Mouse (Mus musculus) cerebellum, adult 2 months (tissue): ENCODE results near the gene Enox1. TPM values are rescaled to one million over a fixed set of nuclear protein-coding genes. Genes with fewer than 3 reads are reported as not detected.

Experiments
- DNase-seq, 2 experiments: peaks; one replicate each; pipeline ENCODE4 v3.0.0; 2021
- H3K27ac ChIP-seq: fragments of 200-500 bp; 2 replicates; pipeline ENCODE4 v1.5.1; 2012; ENCODE audit warnings: low read length, control low read depth, inconsistent platforms; ENCODE audit not compliant: insufficient read depth
- H3K27me3 ChIP-seq: fragments of 200-500 bp; 2 replicates; pipeline ENCODE4 v1.6.1; 2012; ENCODE audit warnings: inconsistent platforms, mild to moderate bottlenecking, low read length, moderate library complexity; ENCODE audit not compliant: control insufficient read depth, insufficient read depth
- H3K4me1 ChIP-seq: fragments of 200-500 bp; 2 replicates; pipeline ENCODE4 v1.6.1; 2011; ENCODE audit warnings: low read length; ENCODE audit not compliant: control insufficient read depth, insufficient read depth
- H3K4me3 ChIP-seq: fragments of 200-500 bp; replicated peaks from 2 replicates; pipeline ENCODE3; 2011; ENCODE audit warnings: mild to moderate bottlenecking, low read depth, low read length, control low read depth; ENCODE audit not compliant: insufficient read depth
- CTCF ChIP-seq: fragments of 200-500 bp; IDR thresholded peaks from 2 replicates; pipeline ENCODE4 v1.5.1; 2011; ENCODE audit warnings: low read depth, mild to moderate bottlenecking, control low read depth, low read length, moderate library complexity, borderline replicate concordance; ENCODE audit not compliant: insufficient read depth
- POLR2A ChIP-seq: fragments of 200-500 bp; IDR thresholded peaks from 2 replicates; pipeline ENCODE4 v1.6.1; 2011; ENCODE audit warnings: low read length, control low read depth, borderline replicate concordance; ENCODE audit not compliant: insufficient read depth
- WGBS: fragments of 180-500 bp; shearing (Covaris S2); methylation state at CpG from one replicate; pipeline ENCODE4 v1.1.7; 2018; 5-methylcytosine and 5-hydroxymethylcytosine counted together
- polyA plus RNA-seq: library from polyadenylated mRNA; depleted of rRNA; stranded (reverse); fragments of >200 nt; gene quantifications from 2 replicates; pipeline ENCODE4 v1.2.3, GENCODE M21; 2012

Enox1 gene
- polyA plus RNA-seq, 1 experiment, result 15.2 TPM

DNA sequence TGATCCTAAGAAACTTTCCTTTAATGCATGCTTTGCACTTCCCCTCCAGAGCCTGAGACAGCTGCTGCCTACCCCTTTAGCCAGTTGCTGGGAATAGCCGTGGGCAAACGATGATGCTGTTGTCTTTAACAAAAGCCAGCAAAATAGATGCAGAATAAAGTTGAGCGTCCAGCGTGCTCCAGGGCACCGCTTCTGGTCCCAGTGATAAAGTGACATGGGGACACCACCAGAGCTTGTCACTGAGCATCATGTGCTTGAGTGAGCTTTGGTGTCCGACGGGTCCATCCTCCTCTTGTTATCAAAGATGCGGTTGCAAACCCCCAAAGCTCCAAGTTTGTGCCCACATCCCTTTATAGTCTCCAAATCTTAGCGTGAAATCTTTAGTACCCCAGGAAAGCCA, 18.4 kb downstream of the Enox1 start:
- peaks cover 11% of the 10 kb centered on the region for H3K4me1 ChIP-seq
- TF ChIP-seq CTCF (no peak), POLR2A (no peak)
- no peaks in the 10 kb centered on the region for H3K27me3 ChIP-seq
- 46% methylated on average over 9 of the region's 9 CpGs for WGBS
- H3K27ac ChIP-seq, result no peak overlapping the region
- no peak for DNase-seq
- no peak overlapping the region for H3K4me3 ChIP-seq

DNA sequence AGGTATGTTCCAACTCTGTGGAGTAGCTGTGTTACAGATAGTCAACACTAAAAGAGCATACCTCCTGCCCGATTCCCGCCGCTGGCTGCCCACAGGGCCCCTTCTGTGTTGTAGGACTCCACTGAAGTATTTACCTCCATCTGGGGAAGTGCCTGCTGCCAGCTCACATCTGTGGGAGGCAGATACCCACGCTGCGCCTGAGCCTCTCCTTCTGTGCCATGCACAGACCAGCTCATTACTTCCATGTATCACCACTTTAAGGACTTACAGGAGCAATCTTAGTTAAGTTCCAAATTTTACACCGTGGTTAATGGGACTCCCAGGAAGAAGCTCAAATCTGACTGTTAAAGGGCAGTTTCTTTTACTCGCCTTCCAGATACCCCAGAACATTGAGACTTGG, 23.7 kb downstream of the Enox1 start:
- H3K4me1 ChIP-seq, result no peaks in the 10 kb centered on the region
- H3K27ac ChIP-seq, result no peak overlapping the region
- no peak for DNase-seq
- TF ChIP-seq CTCF (no peak), POLR2A (no peak)
- no peak overlapping the region for H3K4me3 ChIP-seq
- 56% methylated on average over 7 of the region's 7 CpGs for WGBS
- H3K27me3 ChIP-seq, result no peaks in the 10 kb centered on the region

DNA sequence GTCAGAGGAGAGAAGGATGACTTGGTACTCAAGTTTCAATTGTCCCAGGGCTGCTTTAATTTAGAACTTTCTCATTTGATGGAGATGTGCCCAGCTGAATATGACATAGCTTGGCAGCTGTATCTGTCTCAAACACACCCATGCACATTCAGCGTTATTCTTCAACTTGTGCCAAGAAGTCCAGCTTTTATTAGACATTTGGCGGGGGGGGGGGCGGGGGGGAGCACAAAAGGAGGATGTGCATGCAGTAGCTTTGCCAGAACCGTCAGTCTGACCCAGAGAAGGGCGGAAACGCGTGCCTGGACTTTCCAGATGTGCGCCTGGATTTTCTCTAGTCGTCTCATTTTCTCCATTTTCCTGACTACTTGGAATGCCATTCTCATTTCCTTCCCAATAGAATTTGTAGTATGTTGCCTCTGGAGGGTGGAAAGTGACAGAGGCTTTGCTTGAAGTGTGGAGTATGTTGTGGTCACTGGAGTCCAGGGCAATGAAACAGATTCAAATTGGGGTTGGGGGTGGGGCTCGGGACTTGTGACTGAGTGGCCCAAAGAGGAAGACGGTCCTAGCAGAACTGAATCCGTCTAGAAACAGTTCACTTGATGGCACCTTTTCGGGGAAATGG, 24.3 kb downstream of the Enox1 start:
- Histone ChIP-seq H3K4me3 (no peak overlapping the region), H3K4me1 (no peaks in the 10 kb centered on the region), H3K27me3 (no peaks in the 10 kb centered on the region), H3K27ac (no peak overlapping the region)
- TF ChIP-seq CTCF, result no peak
- TF ChIP-seq POLR2A, result no peak
- WGBS, result 51% methylated on average over 13 of the region's 13 CpGs
- no peak for DNase-seq

DNA sequence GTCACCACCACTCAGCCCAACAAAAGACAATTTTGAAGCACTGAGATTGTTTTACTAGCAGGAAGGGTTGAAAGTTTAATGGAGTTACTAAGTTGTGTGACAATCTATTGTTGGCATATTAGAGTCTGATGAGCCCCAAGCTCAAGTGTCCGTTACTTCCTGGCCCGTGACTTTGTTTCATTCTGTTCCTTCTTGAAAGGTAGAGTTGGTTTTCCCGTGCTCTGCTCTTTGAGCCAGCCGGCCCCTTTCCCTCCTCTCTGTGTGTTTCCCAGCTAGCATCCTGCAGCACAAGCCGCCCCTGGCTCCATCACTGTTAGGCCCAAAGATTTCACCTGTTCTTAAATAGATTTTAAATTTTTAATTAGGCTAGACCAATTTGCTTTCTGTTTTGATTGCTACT, 26.9 kb downstream of the Enox1 start:
- no peak for DNase-seq
- H3K4me3 ChIP-seq, result no peak overlapping the region
- no peak overlapping the region for H3K27ac ChIP-seq
- 93% methylated on average over 5 of the region's 5 CpGs for WGBS
- TF ChIP-seq POLR2A, result no peak
- no peaks in the 10 kb centered on the region for H3K4me1 ChIP-seq
- no peaks in the 10 kb centered on the region for H3K27me3 ChIP-seq

DNA sequence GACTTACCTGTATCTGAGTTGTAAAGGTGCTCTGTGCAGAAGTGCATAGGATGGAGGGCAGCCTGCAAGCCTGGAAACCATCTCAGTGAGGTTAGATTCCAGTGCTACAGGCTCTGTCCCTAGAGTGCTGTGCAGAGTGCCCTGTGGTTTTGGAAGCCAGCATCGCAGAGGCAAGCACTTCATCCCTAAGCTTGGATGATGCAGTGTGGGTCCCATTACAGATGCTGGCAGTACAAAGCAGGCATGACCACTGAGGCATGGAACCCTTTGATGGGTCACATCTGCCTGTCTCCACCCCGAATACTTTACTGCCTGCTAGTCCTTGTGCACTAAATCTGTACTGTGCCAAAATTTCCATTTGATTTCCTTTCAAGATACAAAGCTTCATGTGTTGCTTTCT, 33.6 kb downstream of the Enox1 start:
- Histone ChIP-seq H3K27me3 (no peaks in the 10 kb centered on the region), H3K27ac (no peak overlapping the region), H3K4me3 (no peak overlapping the region), H3K4me1 (no peaks in the 10 kb centered on the region; the same call in 1 of the 2 replicates)
- WGBS, result 57% methylated on average over 2 of the region's 2 CpGs
- DNase-seq, result no peak
- no peak for TF ChIP-seq POLR2A
- TF ChIP-seq CTCF, result no peak

DNA sequence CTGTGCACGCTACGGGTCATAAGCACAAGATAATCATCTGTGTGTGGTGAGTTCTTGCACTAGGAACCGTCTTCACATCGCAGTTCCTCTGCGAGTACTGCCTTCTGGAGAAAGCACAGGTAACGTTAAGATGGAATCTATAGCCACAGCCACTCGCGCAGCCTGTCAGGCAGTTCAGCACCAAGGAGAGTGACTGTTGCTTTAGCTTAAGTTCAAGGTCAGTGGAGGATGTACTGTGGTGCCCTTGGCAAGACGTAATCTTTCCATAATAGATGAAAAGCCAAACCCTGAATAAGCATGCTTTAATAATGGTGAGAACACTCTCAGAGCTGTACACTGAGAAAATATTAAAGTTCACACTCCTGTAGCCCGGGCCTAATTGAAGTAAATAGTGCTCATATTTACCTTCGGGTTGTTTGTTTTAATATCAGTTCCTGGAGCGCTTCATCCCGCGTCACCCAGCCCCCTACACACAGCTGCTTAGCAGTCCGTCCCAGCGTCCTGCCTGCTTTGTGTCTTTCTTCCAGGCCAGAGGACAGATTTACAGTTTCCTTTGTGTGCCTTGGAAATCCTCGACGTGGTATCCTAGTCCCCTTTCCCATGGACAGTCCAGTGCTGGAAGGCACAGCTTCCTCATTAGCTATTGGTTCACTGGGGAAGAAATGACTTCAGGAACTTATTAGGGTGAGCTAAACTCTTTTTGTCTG, 38.9 kb downstream of the Enox1 start:
- Histone ChIP-seq H3K27me3 (no peaks in the 10 kb centered on the region), H3K4me3 (no peak overlapping the region), H3K27ac (no peak overlapping the region), H3K4me1 (no peaks in the 10 kb centered on the region; the same call in 1 of the 2 replicates)
- 70% methylated on average over 18 of the region's 18 CpGs for WGBS
- DNase-seq, result no peak
- TF ChIP-seq CTCF (no peak), POLR2A (no peak)

DNA sequence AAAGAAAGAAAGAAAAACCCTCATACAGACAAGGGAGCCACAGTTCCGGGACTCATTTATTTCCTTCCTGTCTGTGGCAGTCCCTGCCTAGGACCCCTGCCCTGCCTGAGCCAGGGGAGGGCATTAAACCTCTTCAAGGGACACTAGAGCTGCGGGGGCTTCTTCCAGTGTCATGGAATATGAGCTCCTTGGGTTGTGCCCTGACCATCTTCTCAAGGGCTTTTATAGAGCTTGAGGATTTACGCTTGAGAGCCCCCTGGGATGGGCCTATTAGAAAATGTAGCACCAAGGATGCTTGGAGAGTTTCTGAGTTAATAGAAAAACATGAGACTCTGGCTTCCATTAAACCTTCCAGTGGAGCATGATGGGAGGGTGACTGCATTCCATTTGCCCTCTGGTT, 39.7 kb downstream of the Enox1 start:
- WGBS, result 89% methylated on average over 3 of the region's 3 CpGs
- Histone ChIP-seq H3K4me1 (no peaks in the 10 kb centered on the region; the same call in 1 of the 2 replicates), H3K27ac (no peak overlapping the region), H3K27me3 (no peaks in the 10 kb centered on the region), H3K4me3 (no peak overlapping the region)
- no peak for TF ChIP-seq CTCF
- no peak for TF ChIP-seq POLR2A
- no peak for DNase-seq

DNA sequence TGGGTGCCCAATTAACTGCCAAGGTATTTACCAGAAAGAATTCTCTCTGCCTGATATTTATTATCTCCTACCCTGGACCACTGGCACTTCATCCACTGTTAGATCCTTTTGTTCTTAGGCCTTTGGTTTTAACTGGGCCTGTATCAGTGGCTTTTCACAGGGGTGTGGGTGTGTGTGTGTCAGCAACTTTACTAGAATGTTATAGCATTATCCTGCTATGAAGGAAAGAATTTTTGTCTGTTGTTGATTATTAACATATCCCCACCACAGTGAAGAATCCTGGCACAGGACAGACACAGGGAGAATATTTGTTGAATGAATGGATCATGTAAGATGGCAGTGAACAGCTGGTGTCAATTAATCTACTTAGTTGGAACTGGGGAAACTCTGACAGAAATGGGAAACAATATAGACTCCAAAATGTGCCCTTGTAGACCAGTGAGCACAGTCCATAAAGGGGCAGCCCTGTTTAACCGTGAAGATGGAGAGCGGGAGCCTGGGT, 40.9 kb downstream of the Enox1 start:
- no peaks in the 10 kb centered on the region; the same call in 1 of the 2 replicates for H3K4me1 ChIP-seq
- no peak for DNase-seq
- TF ChIP-seq POLR2A (no peak), CTCF (no peak)
- WGBS, result 70% methylated on average over 2 of the region's 2 CpGs
- H3K4me3 ChIP-seq, result no peak overlapping the region
- H3K27ac ChIP-seq, result no peak overlapping the region
- no peaks in the 10 kb centered on the region for H3K27me3 ChIP-seq
